Mouse (Mus musculus) heart, embryonic 12.5 days (tissue): ENCODE measurements around the gene Pex1. TPM values are rescaled to one million over a fixed set of nuclear protein-coding genes. Genes with fewer than 3 reads are reported as not detected.

Experiments
- ATAC-seq: fragments of 200-750 bp; cut with Nextera tagmentation; 2 replicates; pipeline ENCODE4 v1.8.0; 2017; ENCODE audit warnings: moderate TSS enrichment, moderate library complexity; ENCODE audit not compliant: insufficient number of reproducible peaks, low FRiP score
- H3K27ac ChIP-seq: fragments of 300-500 bp; sonication (generic); 2 replicates; pipeline ENCODE4 v1.5.1; 2016; ENCODE audit warnings: mild to moderate bottlenecking, moderate library complexity; ENCODE audit not compliant: poor library complexity, severe bottlenecking
- H3K27me3 ChIP-seq: fragments of 300-500 bp; sonication (generic); replicated peaks from 2 replicates; pipeline ENCODE4 v1.6.1; 2016; ENCODE audit warnings: mild to moderate bottlenecking, moderate library complexity
- H3K36me3 ChIP-seq: fragments of 300-500 bp; sonication (generic); 2 replicates; pipeline ENCODE4 v1.6.1; 2016; ENCODE audit warnings: mild to moderate bottlenecking, moderate library complexity
- H3K4me1 ChIP-seq: fragments of 300-500 bp; sonication (generic); replicated peaks from 2 replicates; pipeline ENCODE4 v1.6.1; 2016; ENCODE audit warnings: mild to moderate bottlenecking
- H3K4me2 ChIP-seq: fragments of 300-500 bp; sonication (generic); 2 replicates; pipeline ENCODE4 v1.6.1; 2016; ENCODE audit warnings: mild to moderate bottlenecking, moderate library complexity
- H3K4me3 ChIP-seq: fragments of 300-500 bp; sonication (generic); 2 replicates; pipeline ENCODE4 v1.5.1; 2016; ENCODE audit warnings: mild to moderate bottlenecking
- H3K9ac ChIP-seq: fragments of 300-500 bp; sonication (generic); 2 replicates; pipeline ENCODE4 v1.6.1; 2016; ENCODE audit warnings: mild to moderate bottlenecking, moderate library complexity
- H3K9me3 ChIP-seq: fragments of 300-500 bp; sonication (generic); replicated peaks from 2 replicates; pipeline ENCODE4 v1.6.1; 2016; ENCODE audit warnings: mild to moderate bottlenecking, moderate library complexity
- WGBS: fragments of 180-500 bp; shearing (Covaris S2); methylation state at CpG from one replicate; pipeline ENCODE4 v1.1.7; 2016; 5-methylcytosine and 5-hydroxymethylcytosine counted together
- polyA plus RNA-seq: library from polyadenylated mRNA; unstranded; fragments of >200 nt; fragmentation: Nextera tagmentation; extraction: Ambion mirVana; gene quantifications from 2 replicates; pipeline ENCODE4 v1.2.1, GENCODE M21; 2016

Pex1 gene
- polyA plus RNA-seq = 12.9 and 16.9 TPM in 2 replicates

DNA sequence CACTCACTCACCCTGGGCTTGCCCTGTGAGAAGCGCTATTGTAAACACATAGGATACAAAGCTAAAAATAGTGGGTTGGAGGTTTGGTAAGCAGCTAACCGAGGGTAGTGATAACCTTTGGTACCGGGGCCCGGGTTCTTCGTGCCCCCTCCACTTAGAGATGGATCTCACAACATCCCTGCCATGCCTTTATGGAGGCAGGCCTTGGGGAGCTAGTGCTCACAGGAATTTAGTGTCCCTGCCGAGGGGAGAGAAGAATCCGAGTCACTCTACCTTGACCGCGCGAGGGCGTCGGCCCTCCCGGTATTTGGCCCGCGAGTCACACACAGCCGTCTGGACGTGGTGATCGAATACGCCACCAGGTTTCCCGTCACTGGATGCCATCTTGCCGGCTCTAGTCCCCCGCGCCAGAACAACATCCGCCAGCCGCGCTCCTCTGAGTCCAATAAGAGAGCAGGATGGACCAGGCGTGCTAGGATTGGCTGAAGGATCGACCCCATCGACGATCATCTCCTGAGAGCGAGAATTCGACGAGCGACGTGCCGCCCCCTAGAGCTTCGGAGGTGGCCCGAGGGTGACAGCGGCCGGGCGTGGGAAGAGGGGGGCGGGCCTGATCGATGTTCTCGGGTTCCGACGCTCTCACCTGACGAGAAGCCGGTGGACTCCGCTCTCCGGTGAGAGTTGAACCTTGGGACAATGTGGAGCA, at the start of gene Pex1:
Gene Pex1, plus strand, starts transcription at position 374 of the 706 bp plus-strand sequence.
- peak; percentile 98 for ATAC-seq
- peak within 1 kb of the TSS; percentile 83 for H3K4me2 ChIP-seq
- H3K4me1 ChIP-seq = peaks cover 14% of the 10 kb centered on the region
- H3K36me3 ChIP-seq = peaks cover 16% of the 10 kb centered on the region
- WGBS = under 1% methylated on average over 50 of the region's 50 CpGs
- peak within 1 kb of the TSS; percentile 81 for H3K9ac ChIP-seq
- H3K27ac ChIP-seq = peak within 1 kb of the TSS; percentile 60
- H3K4me3 ChIP-seq = peak within 1 kb of the TSS; percentile 88
- H3K27me3 ChIP-seq = no peaks in the 10 kb centered on the region
- H3K9me3 ChIP-seq = no peaks in the 10 kb centered on the region

GRCm38 (mm10) chr5:3546226-3546625, 49.6 kb upstream of the Pex1 start:
- Histone ChIP-seq H3K36me3 (peaks cover 9% of the 10 kb centered on the region), H3K4me1 (peaks cover 15% of the 10 kb centered on the region), H3K4me3 (no peak overlapping the region), H3K27me3 (no peaks in the 10 kb centered on the region), H3K4me2 (no peak overlapping the region), H3K9ac (no peak overlapping the region), H3K9me3 (no peaks in the 10 kb centered on the region), H3K27ac (no peak overlapping the region)
- 69% methylated on average over 1 of the region's 1 CpGs for WGBS
- ATAC-seq = no peak

- 89% methylated on average over 1 of the region's 1 CpGs for WGBS
These were observed 44.4 kb upstream of the Pex1 start for GRCm38 (mm10) chr5:3551481-3551880.

DNA sequence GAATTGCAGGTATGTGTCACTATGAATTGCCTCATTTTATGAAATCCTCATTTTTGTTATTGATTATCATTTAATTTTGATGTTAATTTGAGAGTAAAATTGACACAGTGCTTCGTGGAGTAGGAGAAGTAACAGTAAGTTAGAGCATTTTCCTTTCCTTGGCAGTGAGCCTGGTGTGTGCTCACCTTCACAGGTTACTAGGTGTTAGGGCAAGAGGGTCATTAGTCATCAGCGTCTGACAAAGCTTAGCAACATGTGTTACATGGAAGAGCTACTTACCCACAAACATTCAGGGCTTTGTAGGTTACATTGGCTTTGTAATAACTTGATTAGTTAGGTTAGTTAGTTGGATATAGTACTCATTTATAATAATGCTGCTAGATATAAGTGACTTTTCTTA, 41.7 kb upstream of the Pex1 start:
- Histone ChIP-seq H3K4me3 (no peak overlapping the region), H3K4me2 (no peak overlapping the region), H3K9me3 (no peaks in the 10 kb centered on the region), H3K4me1 (no peaks in the 10 kb centered on the region), H3K27ac (no peak overlapping the region), H3K27me3 (no peaks in the 10 kb centered on the region), H3K9ac (no peak overlapping the region), H3K36me3 (peaks cover 31% of the 10 kb centered on the region)
- WGBS = 89% methylated on average over 2 of the region's 2 CpGs
- no peak for ATAC-seq

More at GRCm38 (mm10) chr5:3551481-3551880, 44.4 kb upstream of the Pex1 start:
- Histone ChIP-seq H3K4me2 (no peak overlapping the region), H3K27me3 (no peaks in the 10 kb centered on the region), H3K4me3 (no peak overlapping the region), H3K36me3 (peaks cover 22% of the 10 kb centered on the region), H3K4me1 (no peaks in the 10 kb centered on the region), H3K27ac (no peak overlapping the region), H3K9me3 (no peaks in the 10 kb centered on the region), H3K9ac (no peak overlapping the region)
- ATAC-seq = no peak

DNA sequence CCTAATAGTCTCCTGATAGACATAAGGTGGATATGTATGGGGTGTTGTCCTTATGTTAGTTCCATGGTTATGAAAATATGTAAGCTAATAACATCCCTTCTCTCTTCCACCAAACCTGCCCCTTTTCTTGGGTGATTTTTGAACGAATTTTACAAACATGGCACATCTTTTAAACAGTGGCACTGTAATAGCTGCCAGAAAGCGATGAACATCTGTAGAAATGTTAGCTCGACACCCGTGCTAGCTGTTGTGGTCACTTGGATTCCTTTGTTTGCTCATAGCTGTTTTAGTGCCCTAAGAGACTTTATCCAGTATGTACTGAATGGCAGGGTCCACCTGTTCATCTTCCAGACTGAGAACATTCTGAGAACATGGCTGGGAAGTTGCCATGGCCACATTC, 24.6 kb upstream of the Pex1 start, which contains the start of gene 1700109H08Rik:
Gene 1700109H08Rik, plus strand, starts transcription at position 301 of the 400 bp plus-strand sequence.
- WGBS = 92% methylated on average over 4 of the region's 4 CpGs
- peaks cover 88% of the 10 kb centered on the region for H3K36me3 ChIP-seq

GRCm38 (mm10) chr5:3574825-3575224, 21.0 kb upstream of the Pex1 start:
- ATAC-seq = no peak
- no peak overlapping the region for H3K27ac ChIP-seq
- H3K4me2 ChIP-seq = no peak overlapping the region
- H3K4me3 ChIP-seq = no peak overlapping the region
- no peaks in the 10 kb centered on the region for H3K4me1 ChIP-seq
- 88% methylated on average over 2 of the region's 2 CpGs for WGBS
- no peaks in the 10 kb centered on the region for H3K27me3 ChIP-seq
- no peak overlapping the region for H3K9ac ChIP-seq
- peaks cover 4% of the 10 kb centered on the region; the same call in 1 of the 2 replicates for H3K9me3 ChIP-seq
- H3K36me3 ChIP-seq = peaks cover 96% of the 10 kb centered on the region

More for the DNA sequence above, 24.6 kb upstream of the Pex1 start, which contains the start of gene 1700109H08Rik:
- no peak within 1 kb of the TSS for H3K27ac ChIP-seq
- H3K4me1 ChIP-seq = no peaks in the 10 kb centered on the region
- no peak within 1 kb of the TSS for H3K9ac ChIP-seq
- no peak for ATAC-seq
- no peak within 1 kb of the TSS for H3K4me3 ChIP-seq
- peaks cover 4% of the 10 kb centered on the region; the same call in 1 of the 2 replicates for H3K9me3 ChIP-seq
- H3K4me2 ChIP-seq = no peak within 1 kb of the TSS
- H3K27me3 ChIP-seq = no peaks in the 10 kb centered on the region

GRCm38 (mm10) chr5:3577939-3578338, 17.9 kb upstream of the Pex1 start:
- Histone ChIP-seq H3K4me3 (no peak overlapping the region), H3K4me2 (no peak overlapping the region), H3K27ac (no peak overlapping the region), H3K9me3 (peaks cover 4% of the 10 kb centered on the region; the same call in 1 of the 2 replicates), H3K9ac (no peak overlapping the region), H3K4me1 (no peaks in the 10 kb centered on the region), H3K27me3 (no peaks in the 10 kb centered on the region), H3K36me3 (peaks cover 90% of the 10 kb centered on the region)
- WGBS = 97% methylated on average over 2 of the region's 2 CpGs
- ATAC-seq = no peak

- no peaks in the 10 kb centered on the region for H3K4me1 ChIP-seq
- no peak overlapping the region for H3K9ac ChIP-seq
- no peak for ATAC-seq
- no peak overlapping the region for H3K27ac ChIP-seq
- H3K27me3 ChIP-seq = no peaks in the 10 kb centered on the region
- peaks cover 4% of the 10 kb centered on the region; the same call in 1 of the 2 replicates for H3K9me3 ChIP-seq
- peaks cover 89% of the 10 kb centered on the region for H3K36me3 ChIP-seq
- 88% methylated on average over 7 of the region's 7 CpGs for WGBS
- H3K4me2 ChIP-seq = no peak overlapping the region
- no peak overlapping the region for H3K4me3 ChIP-seq
These were observed 16.8 kb upstream of the Pex1 start for GRCm38 (mm10) chr5:3579066-3579465.

GRCm38 (mm10) chr5:3596399-3596766, 517 bp downstream of the Pex1 start, which contains the start of gene Rbm48:
Rbm48 (minus strand) TSS chr5:3596585.
- Histone ChIP-seq H3K9ac (peak within 1 kb of the TSS; percentile 81), H3K4me1 (peaks cover 14% of the 10 kb centered on the region), H3K4me3 (peak within 1 kb of the TSS; percentile 88), H3K36me3 (peaks cover 11% of the 10 kb centered on the region), H3K9me3 (no peaks in the 10 kb centered on the region), H3K27me3 (no peaks in the 10 kb centered on the region), H3K27ac (peak within 1 kb of the TSS; percentile 60), H3K4me2 (peak within 1 kb of the TSS; percentile 83)
- peak; percentile 86 for ATAC-seq
- under 1% methylated on average over 31 of the region's 31 CpGs for WGBS

GRCm38 (mm10) chr5:3597171-3597570, 1.3 kb downstream of the Pex1 start:
- peak overlapping the region; percentile 88 for H3K4me3 ChIP-seq
- no peaks in the 10 kb centered on the region for H3K9me3 ChIP-seq
- peak overlapping the region; percentile 83 for H3K4me2 ChIP-seq
- ATAC-seq = no peak
- peak overlapping the region; percentile 81; the same call in 1 of the 2 replicates for H3K9ac ChIP-seq
- no peak overlapping the region for H3K27ac ChIP-seq
- H3K36me3 ChIP-seq = peaks cover 7% of the 10 kb centered on the region; the same call in 1 of the 2 replicates
- H3K27me3 ChIP-seq = no peaks in the 10 kb centered on the region
- peaks cover 14% of the 10 kb centered on the region for H3K4me1 ChIP-seq

GRCm38 (mm10) chr5:3598766-3599165, 2.9 kb downstream of the Pex1 start:
- no peaks in the 10 kb centered on the region for H3K9me3 ChIP-seq
- ATAC-seq = no peak
- H3K9ac ChIP-seq = no peak overlapping the region
- H3K4me3 ChIP-seq = no peak overlapping the region
- peaks cover 3% of the 10 kb centered on the region; the same call in 1 of the 2 replicates for H3K36me3 ChIP-seq
- WGBS = 84% methylated on average over 5 of the region's 5 CpGs
- H3K4me2 ChIP-seq = no peak overlapping the region
- no peak overlapping the region for H3K27ac ChIP-seq
- peaks cover 14% of the 10 kb centered on the region for H3K4me1 ChIP-seq
- H3K27me3 ChIP-seq = no peaks in the 10 kb centered on the region
